Mouse (Mus musculus) ES-E14 (cell line): ENCODE results near the gene Upf1.

Experiments used
- CHD2 ChIP-seq: IDR thresholded peaks from 2 replicates; pipeline ENCODE4 v1.6.1; 2014; ENCODE audit warnings: mild to moderate bottlenecking, low read depth, low read length, inconsistent platforms
- ZC3H11A ChIP-seq: IDR thresholded peaks from 2 replicates; pipeline ENCODE4 v1.6.1; 2012; ENCODE audit warnings: low read depth, mild to moderate bottlenecking, inconsistent platforms, low read length, borderline replicate concordance

- TF ChIP-seq CHD2 = no peak
- no peak for TF ChIP-seq ZC3H11A
These were observed 11.1 kb downstream of the Upf1 start for GRCm38 (mm10) chr8:70342007-70342406.
